Mouse (Mus musculus) forebrain, embryonic 15.5 days (tissue): ENCODE data around the gene Tefm. TPM values are rescaled to one million over a fixed set of nuclear protein-coding genes. Genes with fewer than 3 reads are reported as not detected.
A peak's percentile ranks its signal among the peaks of the same experiment; 100 is the strongest.
"Not testable (repeated sequence)": the region's sequence is repeated elsewhere in the genome, so short reads cannot be mapped to it uniquely, and the experiment has no call there.

Source experiments
- ATAC-seq: fragments of 200-750 bp; cut with Nextera tagmentation; replicated peaks from 2 replicates; pipeline ENCODE4 v1.8.0; 2017; ENCODE audit warnings: mild to moderate bottlenecking, moderate TSS enrichment, moderate library complexity
- H3K27ac ChIP-seq: fragments of 300-500 bp; sonication (generic); replicated peaks from 2 replicates; pipeline ENCODE4 v1.5.1; 2015; ENCODE audit warnings: mild to moderate bottlenecking, inconsistent platforms
- H3K27me3 ChIP-seq: fragments of 300-500 bp; sonication (generic); 2 replicates; pipeline ENCODE4 v1.6.1; 2015; ENCODE audit warnings: inconsistent platforms
- H3K36me3 ChIP-seq: fragments of 300-500 bp; sonication (generic); 2 replicates; pipeline ENCODE4 v1.6.1; 2015; ENCODE audit warnings: mild to moderate bottlenecking, inconsistent platforms
- H3K4me1 ChIP-seq: fragments of 300-500 bp; sonication (generic); 2 replicates; pipeline ENCODE4 v1.6.1; 2015; ENCODE audit warnings: inconsistent platforms
- H3K4me2 ChIP-seq: fragments of 300-500 bp; sonication (generic); replicated peaks from 2 replicates; pipeline ENCODE4 v1.6.1; 2015; ENCODE audit warnings: mild to moderate bottlenecking, inconsistent platforms
- H3K4me3 ChIP-seq: fragments of 300-500 bp; sonication (generic); 2 replicates; pipeline ENCODE4 v1.5.1; 2015; ENCODE audit warnings: mild to moderate bottlenecking, inconsistent platforms
- H3K9ac ChIP-seq: fragments of 300-500 bp; sonication (generic); replicated peaks from 2 replicates; pipeline ENCODE4 v1.6.1; 2015; ENCODE audit warnings: mild to moderate bottlenecking, inconsistent platforms
- H3K9me3 ChIP-seq: fragments of 300-500 bp; sonication (generic); 2 replicates; pipeline ENCODE4 v1.6.1; 2016; ENCODE audit warnings: inconsistent platforms
- WGBS: fragments of 180-500 bp; shearing (Covaris S2); methylation state at CpG from one replicate; pipeline ENCODE4 v1.1.7; 2015; ENCODE audit warnings: mixed read lengths; 5-methylcytosine and 5-hydroxymethylcytosine counted together
- polyA plus RNA-seq: library from polyadenylated mRNA; unstranded; fragments of >200 nt; fragmentation: Nextera tagmentation; extraction: Ambion mirVana; gene quantifications from 2 replicates; pipeline ENCODE4 v1.2.1, GENCODE M21; 2015

The Tefm gene
- polyA plus RNA-seq = 28.2 and 30.7 TPM in 2 replicates

- Histone ChIP-seq H3K27ac (peak within 1 kb of the TSS; percentile 86), H3K27me3 (no peaks in the 10 kb centered on the region), H3K9ac (peak within 1 kb of the TSS; percentile 82), H3K4me3 (peak within 1 kb of the TSS; percentile 72), H3K9me3 (no peaks in the 10 kb centered on the region), H3K4me1 (peaks cover 23% of the 10 kb centered on the region), H3K4me2 (peak within 1 kb of the TSS; percentile 74), H3K36me3 (peaks cover 4% of the 10 kb centered on the region)
- under 1% methylated on average over 40 of the region's 40 CpGs for WGBS
- ATAC-seq = peak; percentile 95
Measured at GRCm38 (mm10) chr11:80141825-80142521, at the start of gene Tefm. Gene Tefm (minus strand): TSS chr11:80142175.

- Histone ChIP-seq H3K36me3 (no peaks in the 10 kb centered on the region), H3K27ac (no peak overlapping the region), H3K9me3 (no peaks in the 10 kb centered on the region), H3K4me1 (no peaks in the 10 kb centered on the region), H3K9ac (no peak overlapping the region), H3K27me3 (no peaks in the 10 kb centered on the region), H3K4me3 (no peak overlapping the region), H3K4me2 (no peak overlapping the region)
- ATAC-seq = no peak
- 82% methylated on average over 4 of the region's 4 CpGs for WGBS
Measured at GRCm38 (mm10) chr11:80190280-80190679, 48.3 kb upstream of the Tefm start.

GRCm38 (mm10) chr11:80185441-80185976 lies 43.5 kb upstream of the Tefm start:
- not testable (repeated sequence) for H3K27me3 ChIP-seq, H3K9me3 ChIP-seq, H3K4me2 ChIP-seq, H3K4me3 ChIP-seq, H3K36me3 ChIP-seq, H3K4me1 ChIP-seq, H3K27ac ChIP-seq, H3K9ac ChIP-seq, ATAC-seq
- 57% methylated on average over 5 of the region's 5 CpGs for WGBS

- H3K27ac ChIP-seq = no peak overlapping the region
- ATAC-seq = no peak
- H3K4me2 ChIP-seq = no peak overlapping the region
- no peak overlapping the region; the same call in 1 of the 2 replicates for H3K4me3 ChIP-seq
- peaks cover 6% of the 10 kb centered on the region for H3K4me1 ChIP-seq
- no peak overlapping the region for H3K9ac ChIP-seq
- H3K36me3 ChIP-seq = no peaks in the 10 kb centered on the region
- no peaks in the 10 kb centered on the region for H3K9me3 ChIP-seq
- H3K27me3 ChIP-seq = no peaks in the 10 kb centered on the region
- WGBS = 94% methylated on average over 6 of the region's 6 CpGs
Measured at GRCm38 (mm10) chr11:80184531-80185071, 42.6 kb upstream of the Tefm start.

GRCm38 (mm10) chr11:80183705-80184255 lies 41.8 kb upstream of the Tefm start, which contains the start of gene Rnf135:
Gene Rnf135 (plus strand): TSS chr11:80183851.
- H3K36me3 ChIP-seq = no peaks in the 10 kb centered on the region
- WGBS = 2% methylated on average over 33 of the region's 33 CpGs
- H3K9me3 ChIP-seq = no peaks in the 10 kb centered on the region

GRCm38 (mm10) chr11:80183054-80183704 lies 41.2 kb upstream of the Tefm start:
- H3K9me3 ChIP-seq, H3K27ac ChIP-seq, H3K4me1 ChIP-seq, H3K36me3 ChIP-seq, ATAC-seq, H3K27me3 ChIP-seq: not testable (repeated sequence)
- Histone ChIP-seq H3K4me3 (peak overlapping the region; percentile 54), H3K9ac (peak overlapping the region; percentile 52), H3K4me2 (peak overlapping the region; percentile 84)
- 41% methylated on average over 12 of the region's 12 CpGs for WGBS

More at GRCm38 (mm10) chr11:80183705-80184255, 41.8 kb upstream of the Tefm start, which contains the start of gene Rnf135:
- peak; percentile 51; the same call in 1 of the 2 replicates for ATAC-seq
- peak within 1 kb of the TSS; percentile 84 for H3K4me2 ChIP-seq
- H3K27ac ChIP-seq = peak within 1 kb of the TSS; percentile 48
- no peaks in the 10 kb centered on the region for H3K27me3 ChIP-seq
- peak within 1 kb of the TSS; percentile 52 for H3K9ac ChIP-seq
- peak within 1 kb of the TSS; percentile 54 for H3K4me3 ChIP-seq
- peaks cover 6% of the 10 kb centered on the region for H3K4me1 ChIP-seq

- Histone ChIP-seq H3K4me1 (peaks cover 6% of the 10 kb centered on the region), H3K9me3 (no peaks in the 10 kb centered on the region), H3K4me2 (no peak overlapping the region), H3K27me3 (no peaks in the 10 kb centered on the region), H3K9ac (no peak overlapping the region), H3K4me3 (no peak overlapping the region), H3K36me3 (no peaks in the 10 kb centered on the region), H3K27ac (no peak overlapping the region)
- 77% methylated on average over 5 of the region's 5 CpGs for WGBS
- ATAC-seq = no peak
Measured at GRCm38 (mm10) chr11:80181021-80181749, 39.2 kb upstream of the Tefm start.

GRCm38 (mm10) chr11:80178316-80178715 lies 36.3 kb upstream of the Tefm start:
- Histone ChIP-seq H3K4me1 (no peaks in the 10 kb centered on the region; the same call in 1 of the 2 replicates), H3K9me3 (no peaks in the 10 kb centered on the region), H3K27me3 (no peaks in the 10 kb centered on the region), H3K4me2 (no peak overlapping the region), H3K27ac (no peak overlapping the region), H3K36me3 (no peaks in the 10 kb centered on the region), H3K9ac (no peak overlapping the region), H3K4me3 (no peak overlapping the region)
- 88% methylated on average over 8 of the region's 8 CpGs for WGBS
- ATAC-seq = no peak

GRCm38 (mm10) chr11:80176911-80177895 lies 35.2 kb upstream of the Tefm start:
- Histone ChIP-seq H3K4me3 (no peak overlapping the region), H3K27ac (no peak overlapping the region), H3K36me3 (no peaks in the 10 kb centered on the region), H3K4me2 (no peak overlapping the region), H3K27me3 (no peaks in the 10 kb centered on the region), H3K9me3 (no peaks in the 10 kb centered on the region), H3K9ac (no peak overlapping the region), H3K4me1 (no peaks in the 10 kb centered on the region)
- WGBS = 82% methylated on average over 11 of the region's 11 CpGs
- no peak for ATAC-seq

- Histone ChIP-seq H3K27me3 (no peaks in the 10 kb centered on the region), H3K4me3 (no peak overlapping the region), H3K9me3 (no peaks in the 10 kb centered on the region), H3K4me2 (no peak overlapping the region), H3K36me3 (no peaks in the 10 kb centered on the region), H3K27ac (no peak overlapping the region), H3K9ac (no peak overlapping the region), H3K4me1 (no peaks in the 10 kb centered on the region)
- no peak for ATAC-seq
- WGBS = 84% methylated on average over 11 of the region's 11 CpGs
Measured at GRCm38 (mm10) chr11:80173963-80174670, 32.1 kb upstream of the Tefm start.
